Mouse (Mus musculus): ENCODE measurements around the gene Agap2. TPM values are rescaled to one million over a fixed set of nuclear protein-coding genes. Genes with fewer than 3 reads are reported as not detected.

The Agap2 gene
- polyA plus RNA-seq (2012; rRNA removed): 2.3 and 3.2 TPM in 2 replicates

DNA sequence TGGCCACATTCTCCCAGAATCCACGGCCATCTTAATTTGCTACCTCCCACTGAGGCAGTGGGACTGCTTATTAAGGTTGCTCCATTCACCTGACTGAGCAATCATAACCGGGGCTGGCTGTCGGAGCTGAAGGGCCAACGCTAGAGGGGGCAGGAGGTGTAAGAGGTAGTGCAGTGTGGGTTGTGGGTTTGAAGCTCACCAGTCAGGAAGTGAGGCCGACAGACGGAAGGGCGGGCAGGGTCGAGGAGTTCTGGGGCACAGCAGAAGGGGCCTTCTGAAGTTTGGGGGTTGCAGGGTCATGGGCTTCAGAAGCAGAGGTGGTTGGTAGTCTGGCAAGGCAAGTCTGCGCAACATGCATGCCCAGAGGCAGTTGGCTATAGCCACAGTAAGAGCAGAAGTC, at the start of gene Agap2:
TSS of gene Agap2 (plus strand) at position 205 of the 400 bp plus-strand sequence.

DNA sequence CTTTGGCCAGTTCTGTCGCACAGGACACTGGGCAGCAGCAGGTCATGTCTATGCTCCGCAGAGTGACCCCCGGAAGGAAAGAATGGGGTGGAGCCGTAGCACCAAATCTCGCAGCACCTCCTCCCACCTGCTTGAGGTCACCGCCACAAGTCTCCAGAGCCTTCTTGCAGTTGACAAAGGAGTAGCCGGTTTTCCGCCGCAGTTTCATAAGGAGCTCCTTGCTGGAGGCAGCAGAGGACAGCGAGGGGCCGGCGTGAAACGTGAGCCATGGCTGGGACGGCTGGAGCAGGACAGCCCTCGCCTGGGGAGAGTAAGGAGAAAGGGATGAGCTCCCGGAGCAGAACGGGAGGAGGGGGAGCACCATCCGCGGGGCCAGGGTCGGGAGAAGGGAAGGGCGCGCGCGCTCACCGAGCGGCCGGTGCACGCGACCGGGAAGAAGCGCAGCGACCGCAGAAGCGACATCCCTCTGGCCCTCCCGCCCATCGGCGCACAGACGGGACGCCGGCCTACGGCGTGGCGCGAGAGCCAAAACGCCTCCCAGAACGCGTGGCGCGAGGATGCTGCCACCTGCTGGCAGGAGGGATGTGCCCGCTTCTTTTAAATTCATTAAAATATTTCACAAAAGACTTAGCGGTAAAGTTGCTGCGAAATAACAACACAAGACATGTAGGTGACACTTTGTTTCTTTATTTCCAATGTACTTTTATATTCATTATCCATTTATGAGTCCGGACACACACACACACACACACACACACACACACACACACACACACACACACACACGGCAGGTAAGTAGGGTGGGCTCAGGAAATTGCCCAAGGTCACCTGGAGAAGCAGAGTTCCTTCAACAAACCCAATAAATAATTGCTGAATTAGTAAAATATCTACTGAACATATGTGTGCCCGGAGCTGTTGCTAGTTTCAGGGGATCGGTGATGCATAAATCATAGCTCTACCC, 44.5 kb upstream of the Agap2 start, which contains the start of gene Tsfm:
TSS of gene Tsfm (minus strand) at position 505 of the 961 bp plus-strand sequence.

DNA sequence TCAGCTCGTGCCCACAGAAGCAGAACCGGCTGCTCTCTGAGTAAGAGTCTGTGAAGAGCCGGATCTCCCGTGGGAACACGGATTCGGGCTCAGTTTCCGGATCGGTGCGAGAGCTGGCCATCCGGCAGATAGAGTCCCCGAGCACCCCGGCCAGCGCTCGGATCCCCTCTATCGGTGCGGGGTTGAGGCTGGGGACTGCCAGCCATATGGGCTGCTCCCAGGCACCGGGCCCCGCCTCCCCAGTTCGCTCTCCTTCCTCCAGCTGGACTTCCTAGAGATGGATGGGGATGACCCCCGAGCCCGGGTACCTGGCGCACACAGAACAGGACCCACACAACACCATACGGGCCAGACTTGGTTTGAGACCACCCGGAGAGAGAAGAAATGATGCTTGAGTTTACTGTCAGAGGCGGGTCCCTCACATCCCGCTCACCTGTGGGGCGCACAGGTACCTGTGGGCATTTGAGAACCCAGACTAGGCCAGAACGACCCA, 33.8 kb upstream of the Agap2 start, which contains the start of the genes Mettl1 and Eef1akmt3:
TSS of gene Mettl1 (plus strand) at position 141 of the 493 bp plus-strand sequence.
TSS of gene Eef1akmt3 (minus strand) at position 240 of the 493 bp plus-strand sequence.

DNA sequence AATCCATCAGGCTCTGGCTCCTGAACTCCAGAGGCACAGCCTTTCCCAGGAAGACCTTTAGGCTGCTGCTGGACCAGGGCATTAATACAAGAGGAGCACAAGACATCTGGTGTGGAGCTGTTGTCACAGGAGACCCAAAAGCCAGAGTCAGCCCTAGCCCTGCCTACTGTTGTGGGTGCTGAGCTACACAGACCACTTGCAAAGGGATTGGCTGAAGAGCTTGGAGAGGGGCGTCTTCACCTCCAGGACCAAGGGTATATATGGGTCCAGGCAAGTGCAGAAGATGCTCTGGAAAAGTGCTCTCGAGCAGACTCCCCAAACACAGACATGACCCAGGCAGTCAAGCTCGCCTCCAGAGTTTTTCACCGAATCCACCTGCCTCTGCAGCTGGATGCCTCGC, 27.1 kb upstream of the Agap2 start, which contains the start of gene Cyp27b1:
TSS of gene Cyp27b1 (plus strand) at position 297 of the 400 bp plus-strand sequence.

DNA sequence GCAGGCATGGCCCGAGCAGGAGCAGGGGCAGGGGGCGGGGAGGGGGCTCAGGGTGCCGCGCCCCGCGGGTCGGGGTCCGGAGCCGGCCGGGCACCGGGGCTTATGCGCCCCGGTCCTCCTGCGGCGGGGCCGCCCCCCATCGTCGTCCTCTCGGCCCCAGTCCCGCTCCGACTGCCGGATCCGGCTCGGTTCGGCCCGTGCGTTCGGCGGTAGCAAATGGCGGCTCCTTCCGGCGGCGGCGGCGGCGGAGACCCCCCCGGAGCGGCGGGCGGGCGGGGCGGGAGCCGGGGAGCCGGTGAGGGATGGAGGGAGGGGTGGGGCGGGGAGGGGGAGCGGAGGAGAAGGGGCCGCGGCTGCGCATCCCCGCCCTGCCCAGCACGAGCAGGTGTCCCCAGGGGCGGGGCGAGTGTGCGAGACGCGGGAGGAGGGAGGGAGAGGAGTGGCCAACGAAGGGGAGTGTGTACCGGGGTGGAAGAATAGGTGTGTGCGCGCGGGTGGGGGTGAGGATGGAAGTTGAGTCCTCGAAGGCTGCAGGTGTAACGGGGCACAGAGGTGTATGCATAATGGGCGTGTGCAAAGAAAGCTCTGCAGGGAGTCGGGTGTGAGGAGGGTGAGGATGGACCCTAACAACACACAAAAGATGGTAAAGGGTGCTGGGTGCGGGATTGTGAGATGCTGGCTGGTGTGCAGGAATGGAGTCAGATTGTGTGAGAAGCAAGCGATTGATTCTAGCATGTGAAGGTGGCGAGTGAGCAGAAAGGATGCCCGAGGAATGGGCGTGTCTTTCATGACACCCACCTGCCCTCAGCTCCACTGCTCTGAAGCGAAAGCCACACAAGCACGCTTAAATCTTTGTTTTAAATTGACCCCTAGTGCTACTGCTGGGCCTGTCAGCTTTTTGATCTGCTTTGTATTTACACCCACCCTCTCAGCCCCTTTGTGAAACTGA, 14.8 kb upstream of the Agap2 start, which contains the start of gene March9:
TSS of gene March9 (minus strand) at position 217 of the 949 bp plus-strand sequence.

DNA sequence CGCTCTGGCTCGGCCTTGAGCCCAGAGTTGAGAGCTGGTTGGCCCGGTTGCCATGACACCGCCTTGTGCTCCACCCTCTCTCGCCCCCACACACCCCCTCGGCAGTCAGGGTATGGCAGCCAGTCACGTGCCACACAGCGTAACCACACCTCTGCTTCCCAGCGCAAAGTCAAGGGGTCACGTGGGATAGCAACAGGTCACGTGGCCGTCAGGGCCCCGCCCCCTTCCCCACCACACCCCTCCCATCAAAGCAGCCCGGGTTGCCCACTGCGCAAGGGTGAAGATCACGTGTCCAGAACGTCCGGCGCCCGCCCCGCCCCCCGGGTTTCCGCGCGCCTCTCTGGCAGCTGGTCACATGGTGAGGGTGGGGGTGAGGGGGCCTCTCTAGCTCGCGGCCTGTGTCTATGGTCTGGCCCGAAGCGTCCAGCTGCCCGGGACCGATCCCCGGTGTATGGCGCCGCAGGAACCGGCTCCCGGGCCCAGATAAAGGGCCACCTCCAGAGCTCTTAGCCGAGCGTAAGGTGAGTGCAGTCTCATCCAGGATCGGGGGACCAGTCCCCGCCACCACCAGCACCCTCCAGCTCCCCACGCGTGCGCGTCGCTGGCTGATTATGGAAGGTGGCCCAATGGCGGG, 11.7 kb upstream of the Agap2 start, which contains the start of gene Cdk4:
TSS of gene Cdk4 (plus strand) at position 296 of the 634 bp plus-strand sequence.

DNA sequence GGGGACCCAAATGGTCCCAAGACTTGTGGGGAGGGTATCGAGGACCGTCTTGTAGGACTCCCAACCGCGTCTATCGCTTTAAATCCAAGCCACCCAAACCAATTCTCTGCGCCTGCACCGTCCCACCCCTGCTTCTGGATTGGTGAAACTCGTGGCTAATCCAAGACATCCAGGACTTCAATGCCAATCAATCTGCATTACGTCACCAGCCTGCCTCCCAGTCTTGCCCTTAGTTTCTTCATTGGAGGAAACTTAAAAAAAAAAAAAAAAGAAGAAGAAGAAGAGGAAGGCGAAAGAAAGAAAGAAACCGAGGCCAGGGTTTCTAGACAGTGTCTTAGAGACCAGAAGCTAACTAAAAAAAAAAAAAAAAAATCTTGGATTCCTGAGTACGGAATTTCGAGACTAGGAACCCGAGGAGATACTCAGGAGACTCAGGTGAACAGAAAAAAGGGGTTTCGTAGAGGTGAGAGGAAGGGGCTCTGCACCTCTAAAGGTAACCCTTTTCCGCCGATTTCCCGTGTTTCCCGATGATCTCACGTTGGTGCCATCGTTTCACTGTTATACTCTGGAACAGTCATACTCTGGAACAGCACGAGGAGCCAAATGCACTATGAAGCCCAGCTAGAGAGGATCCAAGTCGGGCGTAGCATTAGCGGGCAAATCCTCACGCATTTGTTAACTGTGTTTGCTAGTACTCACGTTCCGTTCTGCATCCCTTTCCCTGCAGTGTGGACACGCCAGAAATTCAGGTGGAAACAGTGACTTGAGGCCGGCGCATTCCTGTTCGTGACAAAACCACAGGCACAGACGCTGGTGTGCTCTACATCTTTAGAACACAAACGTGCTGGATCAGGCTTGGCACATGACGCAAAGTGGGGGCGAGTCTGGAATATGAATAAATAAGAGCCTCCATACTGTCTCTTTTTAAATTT, 4.6 kb upstream of the Agap2 start, which contains the start of gene Tspan31:
TSS of gene Tspan31 (minus strand) at position 75 of the 932 bp plus-strand sequence.

DNA sequence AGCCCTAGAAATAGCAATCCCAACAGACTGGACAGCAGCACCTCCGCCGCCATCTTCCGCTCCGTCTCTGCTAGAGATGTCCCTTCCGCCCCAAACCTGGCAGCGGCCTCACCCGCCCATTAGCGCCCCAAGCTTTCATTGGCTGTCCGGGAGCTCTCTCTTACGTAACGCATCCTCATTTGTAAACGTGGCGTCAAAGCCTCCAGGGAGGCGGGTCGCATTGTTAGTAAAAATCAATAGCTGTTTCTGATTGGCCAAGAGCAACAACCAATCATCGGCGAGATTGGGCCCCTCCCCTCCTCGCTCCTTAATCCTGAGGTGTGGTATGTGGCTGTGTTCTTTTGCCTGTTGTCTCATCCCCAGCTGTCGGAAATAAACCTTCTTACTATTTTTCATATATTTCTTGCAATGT, 46.0 kb downstream of the Agap2 start, which contains the start of gene Os9:
TSS of gene Os9 (minus strand) at position 66 of the 412 bp plus-strand sequence.

Other genes with a start within 250 kb of the Agap2 start
- gene Atp23, start 173.9 kb upstream of the Agap2 start, polyA plus RNA-seq (2012; rRNA removed): 4.3 and 5.2 TPM in 2 replicates
- gene Ctdsp2, start 96.6 kb upstream of the Agap2 start, polyA plus RNA-seq (2012; rRNA removed): 19.6 and 22.6 TPM in 2 replicates
- 0.02 TPM in 2 replicates for gene Avil, start 74.6 kb upstream of the Agap2 start, polyA plus RNA-seq (2012; rRNA removed)
- gene Tsfm, start 44.4 kb upstream of the Agap2 start, polyA plus RNA-seq (2012; rRNA removed): 20.5 and 23.7 TPM in 2 replicates
- gene Mettl1, start 33.9 kb upstream of the Agap2 start, polyA plus RNA-seq (2012; rRNA removed): 11.1 and 12.2 TPM in 2 replicates
- gene Eef1akmt3, start 33.8 kb upstream of the Agap2 start, polyA plus RNA-seq (2012; rRNA removed): 0.41 and 0.49 TPM in 2 replicates
- 0.08 and 0.10 TPM in 2 replicates for gene Cyp27b1, start 27.0 kb upstream of the Agap2 start, polyA plus RNA-seq (2012; rRNA removed)
- 0.23 and 0.24 TPM in 2 replicates for gene March9, start 15.1 kb upstream of the Agap2 start, polyA plus RNA-seq (2012; rRNA removed)
- 175 and 191 TPM in 2 replicates for gene Cdk4, start 11.8 kb upstream of the Agap2 start, polyA plus RNA-seq (2012; rRNA removed)
- 73.1 and 76.9 TPM in 2 replicates for gene Tspan31, start 5.0 kb upstream of the Agap2 start, polyA plus RNA-seq (2012; rRNA removed)
- gene Os9, start 45.8 kb downstream of the Agap2 start, polyA plus RNA-seq (2012; rRNA removed): 48.7 and 52.7 TPM in 2 replicates
- 21.1 and 27.0 TPM in 2 replicates for gene B4galnt1, start 89.9 kb downstream of the Agap2 start, polyA plus RNA-seq (2012; rRNA removed)
- gene Slc26a10, start 105.4 kb downstream of the Agap2 start, polyA plus RNA-seq (2012; rRNA removed): 3.8 and 4.2 TPM in 2 replicates
- 5.2 and 6.2 TPM in 2 replicates for gene Arhgef25, start 114.8 kb downstream of the Agap2 start, polyA plus RNA-seq (2012; rRNA removed)
- gene Dtx3, start 120.4 kb downstream of the Agap2 start, polyA plus RNA-seq (2012; rRNA removed): 25.7 and 36.5 TPM in 2 replicates
- gene Pip4k2c, start 136.3 kb downstream of the Agap2 start, polyA plus RNA-seq (2012; rRNA removed): 15.5 and 18.1 TPM in 2 replicates
- 0.13 TPM in 2 replicates for gene Kif5a, start 188.1 kb downstream of the Agap2 start, polyA plus RNA-seq (2012; rRNA removed)
- gene Dctn2, start 191.1 kb downstream of the Agap2 start, polyA plus RNA-seq (2012; rRNA removed): 57.1 and 59.5 TPM in 2 replicates
- gene Mbd6, start 213.7 kb downstream of the Agap2 start, polyA plus RNA-seq (2012; rRNA removed): 6.1 and 8.2 TPM in 2 replicates
- 45.8 and 49.7 TPM in 2 replicates for gene Mars, start 236.5 kb downstream of the Agap2 start, polyA plus RNA-seq (2012; rRNA removed)
- 11.3 and 12.3 TPM in 2 replicates for gene Arhgap9, start 246.7 kb downstream of the Agap2 start, polyA plus RNA-seq (2012; rRNA removed)

Measured in liver, embryonic 18 days (tissue).